Mouse (Mus musculus) hindbrain, postnatal 0 days (tissue): Measurements from ENCODE around the gene Alk. TPM values are rescaled to one million over a fixed set of nuclear protein-coding genes. Genes with fewer than 3 reads are reported as not detected.

Experiments
- ATAC-seq: fragments of 200-750 bp; cut with Nextera tagmentation; 2 replicates; pipeline ENCODE4 v1.8.0; 2017; ENCODE audit warnings: mild to moderate bottlenecking, moderate TSS enrichment, moderate library complexity
- DNase-seq: peaks from one replicate; pipeline ENCODE4 v3.0.0-alpha.2; 2015; ENCODE audit warnings: low spot score
- H3K27ac ChIP-seq: fragments of 300-500 bp; sonication (generic); 2 replicates; pipeline ENCODE4 v1.5.1; 2014; ENCODE audit warnings: mild to moderate bottlenecking
- H3K27me3 ChIP-seq: fragments of 300-500 bp; sonication (generic); 2 replicates; pipeline ENCODE4 v1.6.1; 2014; ENCODE audit warnings: low read length, mixed read lengths; ENCODE audit not compliant: insufficient read depth
- H3K36me3 ChIP-seq: fragments of 300-500 bp; sonication (generic); 2 replicates; pipeline ENCODE4 v1.6.1; 2014; ENCODE audit warnings: low read length, mixed read lengths; ENCODE audit not compliant: insufficient read depth
- H3K4me1 ChIP-seq: fragments of 300-500 bp; sonication (generic); 2 replicates; pipeline ENCODE4 v1.6.1; 2014; ENCODE audit warnings: antibody characterized with exemption, low read length, mixed read lengths; ENCODE audit not compliant: insufficient read depth
- H3K4me2 ChIP-seq: fragments of 300-500 bp; sonication (generic); 2 replicates; pipeline ENCODE4 v1.6.1; 2014; ENCODE audit warnings: low read depth, mild to moderate bottlenecking, low read length, moderate library complexity, mixed read lengths
- H3K4me3 ChIP-seq: fragments of 300-500 bp; sonication (generic); 2 replicates; pipeline ENCODE4 v1.5.1; 2014; ENCODE audit warnings: low read length
- H3K9ac ChIP-seq: fragments of 300-500 bp; sonication (generic); replicated peaks from 2 replicates; pipeline ENCODE4 v1.6.1; 2014; ENCODE audit warnings: mild to moderate bottlenecking, low read length, moderate library complexity, mixed read lengths
- H3K9me3 ChIP-seq: fragments of 300-500 bp; sonication (generic); 2 replicates; pipeline ENCODE4 v1.6.1; 2016; ENCODE audit warnings: low read length, mixed read lengths
- CTCF ChIP-seq: IDR thresholded peaks from 2 replicates; pipeline ENCODE4 v1.5.1; 2016; ENCODE audit warnings: antibody characterized with exemption, control low read depth, low read depth
- WGBS: fragments of 180-500 bp; shearing (Covaris S2); extraction: QIAGEN DNeasy Blood & Tissue Kit; methylation state at CpG from one replicate; pipeline ENCODE4 v1.1.7; 2014; 5-methylcytosine and 5-hydroxymethylcytosine counted together
- polyA plus RNA-seq: library from polyadenylated mRNA; unstranded; fragments of >200 nt; fragmentation: Nextera tagmentation; extraction: Ambion mirVana; gene quantifications from 2 replicates; pipeline ENCODE4 v1.2.1, GENCODE M21; 2015
- total RNA-seq: library from RNA; depleted of rRNA; stranded (reverse); fragments of >200 nt; gene quantifications from 2 replicates; pipeline ENCODE4 v1.2.3, GENCODE M21; 2014

Alk gene
- total and polyA plus RNA-seq, 2 experiments from 2014 or later, result 3.4 to 17.1 TPM

DNA sequence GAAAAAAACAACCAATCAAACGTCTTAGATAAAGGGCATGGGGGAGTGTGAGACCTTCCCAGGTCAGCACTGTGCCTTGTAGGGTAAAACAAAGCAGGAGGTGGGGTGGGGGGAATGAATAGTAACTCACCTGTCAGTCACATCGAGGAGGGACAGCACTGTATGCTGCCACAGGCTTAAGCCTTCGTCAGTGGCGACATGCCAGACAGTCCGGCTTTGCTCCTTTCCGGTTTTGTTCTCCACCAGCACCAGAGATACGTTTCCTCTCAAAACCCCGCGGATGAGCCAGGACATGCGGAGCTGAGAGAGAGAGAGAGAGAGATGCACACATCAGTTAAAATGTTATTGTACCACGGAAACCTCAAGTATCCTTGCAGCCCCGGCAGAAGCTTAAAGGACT, 637.1 kb downstream of the Alk start:
- no peak for TF ChIP-seq CTCF
- no peaks in the 10 kb centered on the region for H3K36me3 ChIP-seq
- ATAC-seq, result no peak
- no peak overlapping the region for H3K9ac ChIP-seq
- H3K9me3 ChIP-seq, result no peaks in the 10 kb centered on the region
- H3K27me3 ChIP-seq, result no peaks in the 10 kb centered on the region
- H3K27ac ChIP-seq, result no peak overlapping the region
- no peak for DNase-seq
- 58% methylated on average over 12 of the region's 12 CpGs for WGBS
- H3K4me1 ChIP-seq, result peaks cover 3% of the 10 kb centered on the region; the same call in 1 of the 2 replicates
- H3K4me3 ChIP-seq, result no peak overlapping the region
- no peak overlapping the region for H3K4me2 ChIP-seq

- ATAC-seq, result peak; percentile 84
- WGBS, result 46% methylated on average over 9 of the region's 9 CpGs
These were observed 638.5 kb downstream of the Alk start for GRCm38 (mm10) chr17:71965733-71966606.

DNA sequence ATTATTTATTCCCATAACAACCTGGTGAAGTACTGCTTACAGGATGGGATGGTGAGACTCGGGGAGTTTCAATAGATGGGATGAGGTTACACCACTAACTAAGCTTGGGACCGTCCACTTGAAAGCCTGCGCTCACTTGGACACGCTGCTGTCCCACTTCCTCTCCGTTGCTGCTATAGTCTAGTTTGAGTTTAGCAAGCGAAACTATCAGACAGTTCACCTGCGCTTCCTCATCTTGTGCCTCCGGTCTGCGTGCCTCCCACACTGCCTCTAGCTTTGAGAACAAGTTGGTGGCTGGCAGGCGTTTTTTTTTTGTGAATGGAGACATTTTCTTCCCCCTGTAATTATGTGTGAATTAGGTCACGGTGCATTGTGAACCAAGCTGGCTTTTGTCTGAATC, 639.8 kb downstream of the Alk start:
- Histone ChIP-seq H3K4me2 (no peak overlapping the region), H3K9me3 (no peaks in the 10 kb centered on the region), H3K27me3 (no peaks in the 10 kb centered on the region), H3K4me3 (no peak overlapping the region), H3K27ac (no peak overlapping the region), H3K36me3 (no peaks in the 10 kb centered on the region), H3K9ac (no peak overlapping the region), H3K4me1 (peaks cover 3% of the 10 kb centered on the region; the same call in 1 of the 2 replicates)
- 67% methylated on average over 11 of the region's 11 CpGs for WGBS
- no peak for TF ChIP-seq CTCF
- ATAC-seq (no peak), DNase-seq (no peak)

More at GRCm38 (mm10) chr17:71965733-71966606, 638.5 kb downstream of the Alk start:
- Histone ChIP-seq H3K4me2 (no peak overlapping the region), H3K27me3 (no peaks in the 10 kb centered on the region), H3K27ac (no peak overlapping the region), H3K9me3 (no peaks in the 10 kb centered on the region), H3K4me3 (no peak overlapping the region), H3K9ac (no peak overlapping the region), H3K36me3 (no peaks in the 10 kb centered on the region), H3K4me1 (peaks cover 3% of the 10 kb centered on the region; the same call in 1 of the 2 replicates)
- peak; percentile 90 for TF ChIP-seq CTCF
- peak; percentile 90 for DNase-seq

DNA sequence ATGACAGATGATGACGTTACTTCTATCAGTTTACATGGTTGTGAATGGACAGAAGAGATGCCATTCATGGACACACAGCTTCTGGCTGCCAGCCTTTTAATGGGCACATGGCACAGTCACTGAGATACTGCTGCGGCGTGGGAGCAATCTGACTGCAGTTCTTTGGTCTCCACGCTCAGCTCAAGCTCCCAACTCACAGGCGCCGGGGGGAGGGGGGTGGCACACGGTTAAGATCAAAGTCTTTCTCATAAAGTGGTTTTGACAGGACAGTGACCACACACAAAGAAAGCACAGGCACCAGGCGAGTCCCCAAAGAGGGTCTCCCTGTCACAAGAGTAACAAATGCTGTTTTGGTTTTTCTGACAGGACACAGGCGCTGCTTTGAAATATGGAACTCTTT, 641.7 kb downstream of the Alk start:
- ATAC-seq, result peak; percentile 50
- Histone ChIP-seq H3K36me3 (no peaks in the 10 kb centered on the region), H3K4me1 (peaks cover 3% of the 10 kb centered on the region; the same call in 1 of the 2 replicates), H3K27me3 (no peaks in the 10 kb centered on the region), H3K9me3 (no peaks in the 10 kb centered on the region), H3K9ac (no peak overlapping the region), H3K27ac (no peak overlapping the region), H3K4me3 (no peak overlapping the region), H3K4me2 (peak overlapping the region; percentile 21; the same call in 1 of the 2 replicates)
- no peak for TF ChIP-seq CTCF
- peak; percentile 49 for DNase-seq
- 29% methylated on average over 9 of the region's 9 CpGs for WGBS

DNA sequence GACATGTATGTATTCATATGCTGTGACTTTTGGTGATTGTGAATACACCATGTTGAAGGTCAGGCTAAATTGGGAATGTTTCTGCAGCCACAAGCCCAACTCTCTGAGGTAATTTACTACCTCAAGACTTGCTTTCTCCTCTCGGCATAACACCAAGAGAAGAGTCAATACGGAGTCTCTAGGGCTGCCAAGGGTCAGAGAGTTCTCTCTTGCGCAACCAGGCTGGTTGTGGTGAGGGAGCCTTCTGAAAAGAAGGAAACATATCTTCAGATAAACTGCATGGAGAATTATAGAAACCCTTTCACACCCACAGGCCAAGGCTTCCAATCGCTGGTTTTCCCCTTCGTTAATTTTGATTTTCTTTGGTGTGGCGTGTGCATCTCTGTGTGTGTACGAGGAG, 649.4 kb downstream of the Alk start:
- TF ChIP-seq CTCF, result no peak
- DNase-seq (no peak), ATAC-seq (no peak)
- Histone ChIP-seq H3K9ac (no peak overlapping the region), H3K36me3 (no peaks in the 10 kb centered on the region), H3K9me3 (no peaks in the 10 kb centered on the region), H3K4me2 (no peak overlapping the region), H3K27me3 (no peaks in the 10 kb centered on the region), H3K4me3 (no peak overlapping the region), H3K27ac (no peak overlapping the region), H3K4me1 (no peaks in the 10 kb centered on the region)
- 81% methylated on average over 7 of the region's 7 CpGs for WGBS

GRCm38 (mm10) chr17:71954217-71954844, 650.1 kb downstream of the Alk start:
- DNase-seq, result no peak
- Histone ChIP-seq H3K4me2 (no peak overlapping the region), H3K27ac (no peak overlapping the region), H3K4me1 (no peaks in the 10 kb centered on the region), H3K36me3 (no peaks in the 10 kb centered on the region), H3K4me3 (no peak overlapping the region), H3K9ac (no peak overlapping the region), H3K9me3 (no peaks in the 10 kb centered on the region), H3K27me3 (no peaks in the 10 kb centered on the region)
- WGBS, result 57% methylated on average over 15 of the region's 15 CpGs
- no peak for TF ChIP-seq CTCF
- no peak for ATAC-seq
